Mouse (Mus musculus) pancreas, adult 10 weeks (tissue): ENCODE measurements around the gene BC030499. TPM values are rescaled to one million over a fixed set of nuclear protein-coding genes. Genes with fewer than 3 reads are reported as not detected.

Experiments
- polyA plus RNA-seq: library from polyadenylated mRNA; stranded (reverse); fragments of 350-450 nt; fragmentation: Illumina TruSeq; extraction: RNeasy Lipid Tissue Mini Kit (QIAGEN cat#74804); gene quantifications from one replicate; pipeline ENCODE4 v1.2.3, GENCODE M21; 2015; ENCODE audit warnings: low read depth, low replicate concordance; ENCODE audit not compliant: insufficient read depth

Gene BC030499
- polyA plus RNA-seq: not detected

GRCm38 (mm10) chr11:78290654-78291053 is at the start of gene BC030499:
TSS of gene BC030499 (plus strand) at chr11:78290841.

GRCm38 (mm10) chr11:78245627-78246317 is 44.9 kb upstream of the BC030499 start, which contains the start of the genes Sdf2 and Supt6:
TSS of gene Sdf2 (plus strand) at chr11:78245746.
TSS of gene Supt6 (minus strand) at chr11:78245987.

GRCm38 (mm10) chr11:78261380-78262352 is 29.0 kb upstream of the BC030499 start, which contains the start of gene 2610507B11Rik:
TSS of gene 2610507B11Rik (plus strand) at chr11:78261752.

GRCm38 (mm10) chr11:78301357-78302084 is 10.9 kb downstream of the BC030499 start, which contains the start of gene Spag5:
TSS of gene Spag5 (plus strand) at chr11:78301529.

GRCm38 (mm10) chr11:78322860-78323259 is 32.2 kb downstream of the BC030499 start, which contains the start of gene Aldoc:
TSS of gene Aldoc (plus strand) at chr11:78322968.

GRCm38 (mm10) chr11:78327634-78328511 is 37.2 kb downstream of the BC030499 start, which contains the start of gene Pigs:
TSS of gene Pigs (plus strand) at chr11:78328415.

GRCm38 (mm10) chr11:78343381-78344327 is 53.0 kb downstream of the BC030499 start, which contains the start of gene Unc119:
TSS of gene Unc119 (plus strand) at chr11:78343482.

Other genes starting within 250 kb of the BC030499 start
- gene Eral1, start 210.5 kb upstream of the BC030499 start, polyA plus RNA-seq: 7.3 TPM
- 3.5 TPM for gene Fam222b, start 196.2 kb upstream of the BC030499 start, polyA plus RNA-seq
- gene Traf4, start 125.3 kb upstream of the BC030499 start, polyA plus RNA-seq: 4.2 TPM
- 2.8 TPM for gene Nek8, start 114.2 kb upstream of the BC030499 start, polyA plus RNA-seq
- 4.9 TPM for gene Tlcd1, start 114.1 kb upstream of the BC030499 start, polyA plus RNA-seq
- 699 TPM for gene Rpl23a, start 107.3 kb upstream of the BC030499 start, polyA plus RNA-seq
- 8.5 TPM for gene Rab34, start 102.4 kb upstream of the BC030499 start, polyA plus RNA-seq
- gene Proca1, start 97.4 kb upstream of the BC030499 start, polyA plus RNA-seq: 2.8 TPM
- gene Sdf2, start 45.1 kb upstream of the BC030499 start, polyA plus RNA-seq: 21.8 TPM
- gene Supt6, start 44.9 kb upstream of the BC030499 start, polyA plus RNA-seq: 10.6 TPM
- gene 2610507B11Rik, start 29.1 kb upstream of the BC030499 start, polyA plus RNA-seq: 29.5 TPM
- not detected for gene Spag5, start 10.7 kb downstream of the BC030499 start, polyA plus RNA-seq
- 1.1 TPM for gene Aldoc, start 32.1 kb downstream of the BC030499 start, polyA plus RNA-seq
- gene Pigs, start 37.6 kb downstream of the BC030499 start, polyA plus RNA-seq: 7.7 TPM
- 3.8 TPM for gene Unc119, start 52.6 kb downstream of the BC030499 start, polyA plus RNA-seq
- gene Foxn1, start 95.7 kb downstream of the BC030499 start, polyA plus RNA-seq: not detected
- gene Slc13a2, start 131.4 kb downstream of the BC030499 start, polyA plus RNA-seq: not detected
- 2.1 TPM for gene Slc46a1, start 174.9 kb downstream of the BC030499 start, polyA plus RNA-seq
- 2.0 TPM for gene Sarm1, start 206.9 kb downstream of the BC030499 start, polyA plus RNA-seq
- 22.4 TPM for gene Vtn, start 208.2 kb downstream of the BC030499 start, polyA plus RNA-seq
- not detected for gene Sebox, start 212.6 kb downstream of the BC030499 start, polyA plus RNA-seq
- gene Tmem199, start 221.3 kb downstream of the BC030499 start, polyA plus RNA-seq: 4.0 TPM
- 12.8 TPM for gene Poldip2, start 221.4 kb downstream of the BC030499 start, polyA plus RNA-seq
- gene Tnfaip1, start 245.5 kb downstream of the BC030499 start, polyA plus RNA-seq: 11.8 TPM
- gene Ift20, start 245.5 kb downstream of the BC030499 start, polyA plus RNA-seq: 65.8 TPM